Mouse (Mus musculus): ENCODE measurements at regions not wholly inside any gene's neighbourhood (a gene's known extent, or its start where the extent isn't known, plus 50 kb on each side); places are given as distances from the start of the nearest gene placed in this dataset.
A peak's percentile ranks its signal among the peaks of the same experiment; 100 is the strongest.

DNA sequence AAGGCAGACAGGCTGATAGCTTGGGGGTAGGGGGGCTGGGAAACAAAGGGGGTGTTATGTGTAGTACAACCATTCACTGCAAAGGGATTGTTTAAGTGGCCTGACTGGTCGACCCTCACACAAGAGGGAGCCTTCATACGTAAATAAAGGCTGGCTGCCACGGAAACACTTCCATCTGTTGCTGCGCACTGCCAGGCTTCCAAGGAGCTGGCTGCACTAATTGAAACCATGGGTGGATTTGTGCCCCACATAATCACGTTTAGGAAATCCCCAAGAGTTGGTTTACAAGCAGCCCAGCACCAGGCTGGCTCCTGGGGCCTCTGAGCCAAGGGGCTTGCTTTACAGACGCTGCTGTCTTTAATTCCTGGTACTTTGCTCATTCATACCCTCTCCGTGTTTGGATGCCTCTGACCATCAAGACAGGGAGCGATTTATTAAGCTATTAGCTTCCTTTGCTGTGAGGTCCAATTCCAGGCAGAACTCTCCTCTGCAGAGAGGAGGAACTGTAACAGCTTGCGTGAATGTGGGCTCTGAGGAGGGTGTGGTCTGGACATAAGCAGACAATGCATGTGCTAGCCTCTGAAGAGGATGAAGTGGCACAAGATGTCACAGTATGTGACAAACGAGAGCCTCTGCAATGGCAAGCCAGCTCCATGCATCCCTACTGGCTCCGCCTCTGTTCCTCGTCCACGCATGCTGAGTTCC is 238.6 kb downstream of the Nkx6-1 start:
- 13% methylated on average over 13 of the region's 13 CpGs for WGBS
- H3K27ac ChIP-seq, result no peak overlapping the region
- H3K27me3 ChIP-seq (ENCODE audit: control insufficient read depth, insufficient read depth, low read length), result peaks cover 54% of the 10 kb centered on the region
- H3K4me3 ChIP-seq (replicated peaks; ENCODE audit: low read length), result no peak overlapping the region
- ATAC-seq (ENCODE audit: low FRiP score), result peak; percentile 89; the same call in 1 of the 2 replicates
- no peak overlapping the region for H3K9ac ChIP-seq
- H3K4me1 ChIP-seq (replicated peaks; ENCODE audit: control insufficient read depth, insufficient read depth, low read length), result peaks cover 11% of the 10 kb centered on the region
- no peaks in the 10 kb centered on the region for H3K36me3 ChIP-seq (replicated peaks; ENCODE audit: control insufficient read depth, insufficient read depth)
- peak; percentile 59 for DNase-seq (ENCODE audit: low spot score)
- H3K9me3 ChIP-seq (ENCODE audit: control insufficient read depth, low read length), result no peaks in the 10 kb centered on the region
- H3K4me2 ChIP-seq (replicated peaks), result peak overlapping the region; percentile 37

DNA sequence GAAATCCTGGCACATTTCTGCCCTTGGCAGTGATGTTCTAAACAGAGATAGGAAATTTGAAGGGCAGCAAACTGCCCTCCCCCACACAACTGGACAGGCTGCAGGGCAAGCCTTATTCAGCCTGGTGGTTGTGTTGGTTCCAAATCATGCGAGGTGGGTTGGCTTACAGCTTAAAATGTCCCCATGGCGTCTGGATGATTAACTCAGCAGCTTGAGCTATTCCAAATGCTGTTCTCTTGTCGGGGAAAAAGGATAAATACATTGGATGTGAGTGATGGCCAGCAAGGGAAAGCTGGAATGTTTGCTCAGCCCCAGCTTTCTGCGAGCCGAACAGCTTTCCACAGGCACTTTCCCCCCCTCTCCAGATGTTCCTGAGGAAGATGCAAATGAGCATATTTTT is 280.5 kb downstream of the Nkx6-1 start:
- Histone ChIP-seq H3K36me3 (replicated peaks; ENCODE audit: control insufficient read depth, insufficient read depth) (no peaks in the 10 kb centered on the region), H3K9me3 (ENCODE audit: control insufficient read depth, low read length) (no peaks in the 10 kb centered on the region), H3K4me3 (replicated peaks; ENCODE audit: low read length) (no peak overlapping the region), H3K9ac (no peak overlapping the region), H3K4me1 (replicated peaks; ENCODE audit: control insufficient read depth, insufficient read depth, low read length) (no peaks in the 10 kb centered on the region), H3K27ac (no peak overlapping the region), H3K27me3 (ENCODE audit: control insufficient read depth, insufficient read depth, low read length) (peaks cover 7% of the 10 kb centered on the region; the same call in 1 of the 2 replicates), H3K4me2 (replicated peaks) (no peak overlapping the region)
- 61% methylated on average over 5 of the region's 5 CpGs for WGBS
- DNase-seq (ENCODE audit: low spot score), result no peak
- no peak for ATAC-seq (ENCODE audit: low FRiP score)

DNA sequence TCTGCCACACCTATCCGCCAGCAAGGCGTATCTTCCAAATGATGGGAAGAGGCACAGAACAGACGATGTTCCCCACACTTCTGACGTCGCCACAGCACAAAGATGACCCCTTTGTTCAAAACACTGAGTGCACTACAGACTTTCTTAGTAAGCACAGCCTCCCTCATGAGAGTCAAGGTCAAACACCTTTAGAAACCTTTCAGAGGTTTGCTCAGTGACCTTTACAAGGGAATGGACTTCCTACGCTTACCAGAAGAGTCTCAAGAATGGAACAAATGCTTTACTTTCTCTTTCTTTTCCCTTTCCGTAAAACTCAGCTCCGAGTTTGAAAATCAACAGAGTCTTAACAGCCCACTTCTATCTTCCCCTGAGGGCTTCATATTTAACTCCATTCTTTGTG is 283.4 kb downstream of the Nkx6-1 start:
- no peak overlapping the region for H3K4me3 ChIP-seq (replicated peaks; ENCODE audit: low read length)
- no peak overlapping the region for H3K27ac ChIP-seq
- H3K4me2 ChIP-seq (replicated peaks), result no peak overlapping the region
- H3K4me1 ChIP-seq (replicated peaks; ENCODE audit: control insufficient read depth, insufficient read depth, low read length), result no peaks in the 10 kb centered on the region
- H3K36me3 ChIP-seq (replicated peaks; ENCODE audit: control insufficient read depth, insufficient read depth), result no peaks in the 10 kb centered on the region
- DNase-seq (ENCODE audit: low spot score), result no peak
- H3K9me3 ChIP-seq (ENCODE audit: control insufficient read depth, low read length), result no peaks in the 10 kb centered on the region
- H3K27me3 ChIP-seq (ENCODE audit: control insufficient read depth, insufficient read depth, low read length), result peaks cover 12% of the 10 kb centered on the region; the same call in 1 of the 2 replicates
- H3K9ac ChIP-seq, result no peak overlapping the region
- ATAC-seq (ENCODE audit: low FRiP score), result no peak
- 70% methylated on average over 8 of the region's 8 CpGs for WGBS

- no peaks in the 10 kb centered on the region for H3K36me3 ChIP-seq (replicated peaks; ENCODE audit: control insufficient read depth, insufficient read depth)
- no peaks in the 10 kb centered on the region for H3K9me3 ChIP-seq (ENCODE audit: control insufficient read depth, low read length)
- ATAC-seq (ENCODE audit: low FRiP score), result no peak
- WGBS, result 89% methylated on average over 6 of the region's 6 CpGs
- no peaks in the 10 kb centered on the region for H3K4me1 ChIP-seq (replicated peaks; ENCODE audit: control insufficient read depth, insufficient read depth, low read length)
- no peak for DNase-seq (ENCODE audit: low spot score)
- peaks cover 12% of the 10 kb centered on the region for H3K27me3 ChIP-seq (ENCODE audit: control insufficient read depth, insufficient read depth, low read length)
- H3K9ac ChIP-seq, result no peak overlapping the region
- H3K27ac ChIP-seq, result no peak overlapping the region
- no peak overlapping the region for H3K4me2 ChIP-seq (replicated peaks)
- no peak overlapping the region for H3K4me3 ChIP-seq (replicated peaks; ENCODE audit: low read length)
Measured at GRCm38 (mm10) chr5:101376657-101377056, 288.1 kb downstream of the Nkx6-1 start.

- ATAC-seq (ENCODE audit: low FRiP score) (no peak), DNase-seq (ENCODE audit: low spot score) (no peak)
- Histone ChIP-seq H3K4me2 (replicated peaks) (no peak overlapping the region), H3K36me3 (replicated peaks; ENCODE audit: control insufficient read depth, insufficient read depth) (no peaks in the 10 kb centered on the region), H3K9ac (no peak overlapping the region), H3K27me3 (ENCODE audit: control insufficient read depth, insufficient read depth, low read length) (peaks cover 13% of the 10 kb centered on the region), H3K27ac (no peak overlapping the region), H3K4me1 (replicated peaks; ENCODE audit: control insufficient read depth, insufficient read depth, low read length) (no peaks in the 10 kb centered on the region), H3K9me3 (ENCODE audit: control insufficient read depth, low read length) (no peaks in the 10 kb centered on the region), H3K4me3 (replicated peaks; ENCODE audit: low read length) (no peak overlapping the region)
- 92% methylated on average over 2 of the region's 2 CpGs for WGBS
Measured at GRCm38 (mm10) chr5:101374129-101374528, 290.7 kb downstream of the Nkx6-1 start.

DNA sequence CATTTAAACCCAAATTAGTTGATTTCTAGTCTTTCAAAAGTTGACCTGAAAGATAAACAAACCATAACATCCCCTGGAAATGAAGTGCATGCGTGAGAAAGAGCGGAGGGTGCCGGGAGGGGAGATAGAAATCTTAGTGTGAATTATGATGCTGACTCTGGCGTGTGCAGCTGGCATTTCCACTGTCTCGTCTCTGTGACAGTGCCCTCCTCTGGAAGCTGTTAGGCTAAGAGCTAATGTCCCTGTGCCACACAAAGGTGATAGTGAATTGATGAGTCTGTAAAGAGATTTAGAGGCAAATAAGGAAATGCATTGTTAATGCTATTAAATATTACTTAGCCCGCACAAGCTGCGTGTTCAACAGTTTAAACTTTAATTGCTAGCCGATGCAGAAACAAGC is 292.6 kb downstream of the Nkx6-1 start:
- WGBS, result 58% methylated on average over 8 of the region's 8 CpGs
- ATAC-seq (ENCODE audit: low FRiP score), result no peak

GRCm38 (mm10) chr5:101365364-101365763 is 299.4 kb downstream of the Nkx6-1 start:
- Histone ChIP-seq H3K4me3 (replicated peaks; ENCODE audit: low read length) (no peak overlapping the region), H3K27me3 (ENCODE audit: control insufficient read depth, insufficient read depth, low read length) (peaks cover 76% of the 10 kb centered on the region), H3K36me3 (replicated peaks; ENCODE audit: control insufficient read depth, insufficient read depth) (no peaks in the 10 kb centered on the region), H3K9ac (no peak overlapping the region), H3K27ac (no peak overlapping the region), H3K4me2 (replicated peaks) (no peak overlapping the region), H3K9me3 (ENCODE audit: control insufficient read depth, low read length) (no peaks in the 10 kb centered on the region), H3K4me1 (replicated peaks; ENCODE audit: control insufficient read depth, insufficient read depth, low read length) (no peaks in the 10 kb centered on the region)
- peak; percentile 66; the same call in 1 of the 2 replicates for ATAC-seq (ENCODE audit: low FRiP score)
- WGBS, result 11% methylated on average over 11 of the region's 11 CpGs
- DNase-seq (ENCODE audit: low spot score), result peak; percentile 79

More for the DNA sequence above, 292.6 kb downstream of the Nkx6-1 start:
- no peak overlapping the region for H3K4me2 ChIP-seq (replicated peaks)
- no peaks in the 10 kb centered on the region for H3K4me1 ChIP-seq (replicated peaks; ENCODE audit: control insufficient read depth, insufficient read depth, low read length)
- H3K9ac ChIP-seq, result no peak overlapping the region
- DNase-seq (ENCODE audit: low spot score), result peak; percentile 37
- H3K36me3 ChIP-seq (replicated peaks; ENCODE audit: control insufficient read depth, insufficient read depth), result no peaks in the 10 kb centered on the region
- no peak overlapping the region for H3K4me3 ChIP-seq (replicated peaks; ENCODE audit: low read length)
- no peak overlapping the region for H3K27ac ChIP-seq
- peaks cover 24% of the 10 kb centered on the region for H3K27me3 ChIP-seq (ENCODE audit: control insufficient read depth, insufficient read depth, low read length)
- H3K9me3 ChIP-seq (ENCODE audit: control insufficient read depth, low read length), result no peaks in the 10 kb centered on the region

DNA sequence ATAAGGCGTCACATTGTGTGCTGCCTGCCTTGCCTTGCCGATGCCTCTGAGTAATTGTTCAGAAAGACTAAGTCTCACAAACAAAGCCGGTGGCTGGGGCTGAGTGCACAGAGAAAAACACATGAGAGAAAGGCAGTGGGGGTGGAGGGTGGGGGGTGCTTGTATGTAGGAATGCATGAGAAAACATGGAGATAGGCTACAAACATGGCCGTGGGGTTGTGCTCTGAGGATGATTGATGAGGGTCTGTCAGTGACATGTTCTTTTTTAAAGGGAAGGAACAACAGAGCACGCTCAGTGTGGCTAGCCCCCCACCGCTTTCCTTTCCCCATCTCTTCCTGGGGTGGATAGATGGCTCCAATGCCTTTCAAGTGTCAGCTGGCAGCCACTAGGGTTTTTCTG is 304.8 kb downstream of the Nkx6-1 start:
- ATAC-seq (ENCODE audit: low FRiP score), result no peak
- H3K4me1 ChIP-seq (replicated peaks; ENCODE audit: control insufficient read depth, insufficient read depth, low read length), result peaks cover 7% of the 10 kb centered on the region; the same call in 1 of the 2 replicates
- H3K27ac ChIP-seq, result no peak overlapping the region
- H3K9me3 ChIP-seq (ENCODE audit: control insufficient read depth, low read length), result no peaks in the 10 kb centered on the region
- H3K9ac ChIP-seq, result no peak overlapping the region
- no peaks in the 10 kb centered on the region for H3K36me3 ChIP-seq (replicated peaks; ENCODE audit: control insufficient read depth, insufficient read depth)
- no peak for DNase-seq (ENCODE audit: low spot score)
- H3K4me3 ChIP-seq (replicated peaks; ENCODE audit: low read length), result no peak overlapping the region
- whole genome bisulfite sequencing, result 14% methylated on average over 6 of the region's 6 CpGs
- H3K27me3 ChIP-seq (ENCODE audit: control insufficient read depth, insufficient read depth, low read length), result peaks cover 55% of the 10 kb centered on the region
- H3K4me2 ChIP-seq (replicated peaks), result no peak overlapping the region

DNA sequence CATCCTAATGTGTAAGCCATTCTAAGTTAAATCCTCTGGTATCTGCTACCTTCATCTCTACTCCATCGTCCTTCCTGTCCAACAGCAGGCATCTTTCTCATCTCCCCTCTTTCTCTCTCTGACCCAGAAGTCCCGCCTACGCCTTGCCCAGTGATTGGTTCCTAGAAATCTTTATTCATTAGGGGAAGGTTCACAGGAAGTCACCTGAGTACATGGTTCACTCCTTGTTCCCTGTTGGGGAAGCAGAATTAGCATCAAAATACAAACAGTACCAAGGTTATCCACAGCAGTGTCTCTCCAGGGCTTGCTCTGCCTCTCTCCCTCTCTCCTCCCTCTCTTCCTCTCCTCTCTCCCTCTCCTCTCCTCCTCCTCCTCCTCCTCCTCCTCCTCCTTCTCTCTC is 319.4 kb downstream of the Nkx6-1 start:
- no peak overlapping the region for H3K27ac ChIP-seq
- H3K36me3 ChIP-seq (replicated peaks; ENCODE audit: control insufficient read depth, insufficient read depth), result no peaks in the 10 kb centered on the region
- no peak for ATAC-seq (ENCODE audit: low FRiP score)
- H3K9me3 ChIP-seq (ENCODE audit: control insufficient read depth, low read length), result peaks cover 9% of the 10 kb centered on the region; the same call in 1 of the 2 replicates
- 83% methylated on average over 3 of the region's 3 CpGs for WGBS
- H3K27me3 ChIP-seq (ENCODE audit: control insufficient read depth, insufficient read depth, low read length), result 0 out of 2 replicates have a peak, but pooled peaks cover 5% of the 10 kb centered on the region
- H3K9ac ChIP-seq, result no peak overlapping the region
- DNase-seq (ENCODE audit: low spot score), result no peak
- no peaks in the 10 kb centered on the region for H3K4me1 ChIP-seq (replicated peaks; ENCODE audit: control insufficient read depth, insufficient read depth, low read length)
- H3K4me2 ChIP-seq (replicated peaks), result no peak overlapping the region
- no peak overlapping the region for H3K4me3 ChIP-seq (replicated peaks; ENCODE audit: low read length)

All from hindbrain, embryonic 14.5 days (tissue).